Mouse (Mus musculus) megakaryocyte, embryonic 14.5 days (primary cell): ENCODE results near the gene Hivep3.

ENCODE experiments used
- FLI1 ChIP-seq: IDR thresholded peaks from 2 replicates; pipeline ENCODE4 v1.6.1; 2012; ENCODE audit warnings: low read length, inconsistent platforms, mixed read lengths
- GATA1 ChIP-seq: IDR thresholded peaks from 3 replicates; pipeline ENCODE4 v1.6.1; 2012; ENCODE audit warnings: mixed read lengths, low read length, inconsistent platforms, borderline replicate concordance

DNA sequence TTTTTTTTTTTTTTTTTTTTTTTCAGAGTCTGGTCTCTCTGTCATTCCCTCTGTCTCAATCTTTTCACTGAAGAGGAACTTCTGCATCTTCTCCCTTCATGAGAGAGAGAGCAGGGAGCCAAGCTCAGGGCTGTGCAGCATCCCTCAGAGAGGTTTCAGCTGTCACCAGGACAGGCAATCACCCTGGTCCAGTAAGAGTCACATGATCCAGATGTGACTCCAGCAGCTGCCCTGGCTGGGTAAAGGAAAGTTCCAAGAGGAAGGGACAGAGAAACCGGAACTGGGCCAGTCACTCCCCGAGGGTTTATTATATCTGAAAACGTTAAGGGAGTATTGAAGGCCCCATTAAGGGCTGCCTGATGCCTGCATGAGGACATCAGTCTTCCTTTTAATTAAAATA lies 25.8 kb upstream of the Hivep3 start:
- TF ChIP-seq GATA1: no peak
- TF ChIP-seq FLI1: no peak
